In genomic region chr7:118995007-118995406, GRCm38 (mm10) we compare ENCODE assay signal across 7 mouse cellular contexts. TPM values are rescaled to one million over a fixed set of nuclear protein-coding genes. Genes with fewer than 3 reads are reported as not detected.
A peak's percentile ranks its signal among the peaks of the same experiment; 100 is the strongest.
DNase-seq lines count a peak whose midpoint lies in the region; ATAC-seq lines count a peak whose summit lies in the region.

Gene Gprc5b (minus strand): TSS chr7:118995211.

- peak; percentile 87 to 93 for DNase-seq in adrenal gland, adult 18-20 months (ENCODE audit: low spot score in 2 of 2)
- peak; percentile 91 for DNase-seq in embryo, embryonic 10.5 days (ENCODE audit: low spot score)
- DNase-seq in gonadal fat pad, adult 2 months (ENCODE audit: low read depth) = no peak
- DNase-seq in spleen, adult 18-20 months = peak; percentile 78 to 85

- H3K27ac ChIP-seq in intestine, embryonic 16.5 days (ENCODE audit: low read length) = no peak within 1 kb of the TSS
- no peak within 1 kb of the TSS for H3K27ac ChIP-seq in limb, embryonic 12.5 days
- peak within 1 kb of the TSS; percentile 79 for H3K27ac ChIP-seq in midbrain, embryonic 13.5 days

- WGBS in intestine, embryonic 16.5 days = 2% methylated on average over 33 of the region's 44 CpGs
- WGBS in limb, embryonic 12.5 days = under 1% methylated on average over 44 of the region's 44 CpGs
- WGBS in midbrain, embryonic 13.5 days = 0% methylated on average over 40 of the region's 44 CpGs

- peaks cover 21% of the 10 kb centered on the region for H3K4me1 ChIP-seq in intestine, embryonic 16.5 days (ENCODE audit: control insufficient read depth, insufficient read depth, low read length)
- H3K4me1 ChIP-seq in limb, embryonic 12.5 days (replicated peaks) = peaks cover 28% of the 10 kb centered on the region
- peaks cover 57% of the 10 kb centered on the region for H3K4me1 ChIP-seq in midbrain, embryonic 13.5 days (replicated peaks)

- H3K9ac ChIP-seq in intestine, embryonic 16.5 days (ENCODE audit: low read depth, low read length) = peak within 1 kb of the TSS; percentile 72
- H3K9ac ChIP-seq in limb, embryonic 12.5 days (replicated peaks) = peak within 1 kb of the TSS; percentile 71
- H3K9ac ChIP-seq in midbrain, embryonic 13.5 days (replicated peaks) = peak within 1 kb of the TSS; percentile 80

- peak within 1 kb of the TSS; percentile 63 for H3K4me3 ChIP-seq in intestine, embryonic 16.5 days (ENCODE audit: low read length)
- peak within 1 kb of the TSS; percentile 61 for H3K4me3 ChIP-seq in limb, embryonic 12.5 days (replicated peaks)
- H3K4me3 ChIP-seq in midbrain, embryonic 13.5 days (replicated peaks) = peak within 1 kb of the TSS; percentile 63

- H3K9me3 ChIP-seq in intestine, embryonic 16.5 days (ENCODE audit: control insufficient read depth, low read length) = no peaks in the 10 kb centered on the region
- no peaks in the 10 kb centered on the region for H3K9me3 ChIP-seq in limb, embryonic 12.5 days
- no peaks in the 10 kb centered on the region for H3K9me3 ChIP-seq in midbrain, embryonic 13.5 days

- no peaks in the 10 kb centered on the region for H3K36me3 ChIP-seq in intestine, embryonic 16.5 days (ENCODE audit: control insufficient read depth, insufficient read depth, low read length)
- no peaks in the 10 kb centered on the region for H3K36me3 ChIP-seq in limb, embryonic 12.5 days
- H3K36me3 ChIP-seq in midbrain, embryonic 13.5 days = no peaks in the 10 kb centered on the region

- H3K27me3 ChIP-seq in intestine, embryonic 16.5 days (replicated peaks; ENCODE audit: control insufficient read depth, insufficient read depth, low read length) = no peaks in the 10 kb centered on the region
- peaks cover 8% of the 10 kb centered on the region; the same call in 1 of the 2 replicates for H3K27me3 ChIP-seq in limb, embryonic 12.5 days
- H3K27me3 ChIP-seq in midbrain, embryonic 13.5 days = no peaks in the 10 kb centered on the region

- H3K4me2 ChIP-seq in intestine, embryonic 16.5 days (ENCODE audit: low read depth, low read length) = peak within 1 kb of the TSS; percentile 80
- H3K4me2 ChIP-seq in limb, embryonic 12.5 days = peak within 1 kb of the TSS; percentile 72
- H3K4me2 ChIP-seq in midbrain, embryonic 13.5 days (replicated peaks) = peak within 1 kb of the TSS; percentile 89

- ATAC-seq in intestine, embryonic 16.5 days = peak; percentile 95
- peak; percentile 89 for ATAC-seq in limb, embryonic 12.5 days (ENCODE audit: insufficient number of reproducible peaks, insufficient read depth, low FRiP score, low TSS enrichment, low read depth)
- ATAC-seq in midbrain, embryonic 13.5 days = peak; percentile 83

RNA-seq across cellular contexts. Expression of gene Gprc5b, which starts in this region (rescaled TPM):
- total RNA-seq in adrenal gland, adult 18-20 months (2021) = 100 to 1,000 TPM; 143 to 170 TPM
- 27.9 and 56.2 TPM in 2 replicates for polyA plus RNA-seq in gonadal fat pad, adult 2 months (2012; rRNA removed)
- polyA plus RNA-seq in intestine, embryonic 16.5 days (2015; fragmentation: Nextera tagmentation; extraction: Ambion mirVana) = 2.6 and 2.8 TPM in 2 replicates
- polyA plus RNA-seq in limb, embryonic 12.5 days (2016; fragmentation: Nextera tagmentation; extraction: Ambion mirVana) = 7.5 and 8.1 TPM in 2 replicates
- 7.2 and 7.6 TPM in 2 replicates for polyA plus RNA-seq in midbrain, embryonic 13.5 days (2015; fragmentation: Nextera tagmentation; extraction: Ambion mirVana)
